Mouse (Mus musculus): Measurements from ENCODE around the gene Ikzf3. TPM values are rescaled to one million over a fixed set of nuclear protein-coding genes. Genes with fewer than 3 reads are reported as not detected.

Gene Ikzf3
- total and polyA plus RNA-seq, 2 experiments from 2014 or later: 0.20 TPM; not detected in 1

DNA sequence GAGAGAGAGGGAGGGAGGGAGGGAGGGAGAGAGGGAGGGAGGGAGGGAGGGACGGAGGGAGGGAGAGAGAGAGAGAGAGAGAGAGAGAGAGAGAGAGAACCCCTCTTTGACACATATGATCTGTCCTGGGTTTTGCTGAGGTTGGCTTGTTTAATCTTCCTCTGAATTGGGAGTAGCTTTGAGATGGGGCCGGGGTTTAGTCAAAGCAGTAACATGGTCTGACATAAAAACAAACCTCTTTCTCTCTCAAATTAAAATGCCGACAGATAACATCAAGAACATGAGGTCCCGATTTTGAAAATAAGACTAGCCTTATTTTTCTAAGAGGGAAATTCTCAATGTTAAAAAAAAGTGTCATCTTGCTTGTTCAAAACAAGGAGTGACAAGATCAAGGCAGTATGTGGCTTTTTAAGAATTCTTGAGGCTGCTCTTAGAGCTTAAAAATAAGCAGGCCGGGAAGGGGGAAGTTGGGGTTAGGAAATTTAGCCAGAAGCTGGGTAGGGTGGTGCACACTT lies 58.2 kb downstream of the Ikzf3 start:
- TF ChIP-seq CTCF (IDR thresholded peaks at IDR 0.05; ENCODE audit: low read depth): no peak
- no peak overlapping the region for H3K4me3 ChIP-seq (ENCODE audit: low read length)
- DNase-seq (ENCODE audit: low spot score): no peak
- H3K9me3 ChIP-seq (ENCODE audit: low read length): no peaks in the 10 kb centered on the region
- no peak overlapping the region for H3K9ac ChIP-seq (replicated peaks; ENCODE audit: low read length)
- H3K27ac ChIP-seq: no peak overlapping the region
- no peaks in the 10 kb centered on the region for H3K36me3 ChIP-seq (ENCODE audit: insufficient read depth, low read length)
- ATAC-seq: no peak
- WGBS: 78% methylated on average over 5 of the region's 5 CpGs
- no peak overlapping the region for H3K4me2 ChIP-seq (ENCODE audit: low read depth, low read length)
- H3K4me1 ChIP-seq (ENCODE audit: insufficient read depth, low read length): no peaks in the 10 kb centered on the region
- H3K27me3 ChIP-seq (ENCODE audit: insufficient read depth, low read length): no peaks in the 10 kb centered on the region

DNA sequence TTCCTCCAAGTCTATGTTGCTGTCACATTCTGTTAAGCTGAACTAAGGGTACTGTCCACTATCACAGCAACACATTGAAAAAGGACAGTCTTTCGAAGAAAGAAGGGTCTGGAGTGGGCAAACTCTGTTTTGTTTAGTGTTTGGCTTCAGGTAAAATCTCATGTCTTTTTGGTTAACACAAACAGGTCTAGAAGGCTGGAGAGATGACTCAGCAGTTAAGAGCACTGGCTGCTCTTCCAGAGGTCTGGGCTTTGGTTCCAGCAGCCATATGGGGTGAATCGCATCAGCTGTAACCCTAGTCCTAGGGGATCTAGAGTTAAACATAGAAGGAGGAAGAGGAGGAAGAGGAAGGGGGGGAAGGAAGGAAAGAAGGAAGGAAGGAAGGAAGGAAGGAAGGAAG lies 60.1 kb downstream of the Ikzf3 start:
- DNase-seq (ENCODE audit: low spot score): no peak
- TF ChIP-seq CTCF (IDR thresholded peaks at IDR 0.05; ENCODE audit: low read depth): no peak
- H3K4me1 ChIP-seq (ENCODE audit: insufficient read depth, low read length): no peaks in the 10 kb centered on the region
- no peak overlapping the region for H3K4me2 ChIP-seq (ENCODE audit: low read depth, low read length)
- H3K36me3 ChIP-seq (ENCODE audit: insufficient read depth, low read length): no peaks in the 10 kb centered on the region
- no peak overlapping the region for H3K27ac ChIP-seq
- ATAC-seq: no peak
- no peak overlapping the region for H3K9ac ChIP-seq (replicated peaks; ENCODE audit: low read length)
- H3K27me3 ChIP-seq (ENCODE audit: insufficient read depth, low read length): no peaks in the 10 kb centered on the region
- no peak overlapping the region for H3K4me3 ChIP-seq (ENCODE audit: low read length)
- WGBS: 78% methylated on average over 2 of the region's 2 CpGs
- no peaks in the 10 kb centered on the region for H3K9me3 ChIP-seq (ENCODE audit: low read length)

DNA sequence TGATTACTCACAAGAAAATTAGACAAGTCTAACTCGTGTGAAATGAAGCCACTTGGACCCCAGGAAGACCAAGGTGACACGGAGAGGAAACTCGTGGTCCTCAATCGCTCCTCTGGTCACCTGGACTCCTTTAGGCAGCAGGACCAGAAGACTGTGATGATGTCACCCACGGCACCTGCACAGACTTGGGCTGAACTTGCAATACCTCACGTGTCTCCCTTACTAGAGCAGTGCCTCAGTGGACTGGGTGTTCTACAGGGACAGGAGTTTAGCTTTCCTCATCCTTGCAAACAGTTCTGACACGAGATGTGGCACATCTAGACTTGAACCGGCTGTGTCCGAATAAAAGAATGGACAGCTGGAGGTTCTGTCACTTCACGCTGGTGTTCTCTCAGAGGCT lies 63.8 kb downstream of the Ikzf3 start:
- 80% methylated on average over 10 of the region's 10 CpGs for WGBS
- Histone ChIP-seq H3K4me2 (ENCODE audit: low read depth, low read length) (no peak overlapping the region), H3K36me3 (ENCODE audit: insufficient read depth, low read length) (no peaks in the 10 kb centered on the region), H3K27me3 (ENCODE audit: insufficient read depth, low read length) (no peaks in the 10 kb centered on the region), H3K9ac (replicated peaks; ENCODE audit: low read length) (no peak overlapping the region), H3K4me3 (ENCODE audit: low read length) (no peak overlapping the region), H3K27ac (no peak overlapping the region), H3K4me1 (ENCODE audit: insufficient read depth, low read length) (no peaks in the 10 kb centered on the region), H3K9me3 (ENCODE audit: low read length) (no peaks in the 10 kb centered on the region)
- DNase-seq (ENCODE audit: low spot score): no peak
- ATAC-seq: no peak
- no peak for TF ChIP-seq CTCF (IDR thresholded peaks at IDR 0.05; ENCODE audit: low read depth)

DNA sequence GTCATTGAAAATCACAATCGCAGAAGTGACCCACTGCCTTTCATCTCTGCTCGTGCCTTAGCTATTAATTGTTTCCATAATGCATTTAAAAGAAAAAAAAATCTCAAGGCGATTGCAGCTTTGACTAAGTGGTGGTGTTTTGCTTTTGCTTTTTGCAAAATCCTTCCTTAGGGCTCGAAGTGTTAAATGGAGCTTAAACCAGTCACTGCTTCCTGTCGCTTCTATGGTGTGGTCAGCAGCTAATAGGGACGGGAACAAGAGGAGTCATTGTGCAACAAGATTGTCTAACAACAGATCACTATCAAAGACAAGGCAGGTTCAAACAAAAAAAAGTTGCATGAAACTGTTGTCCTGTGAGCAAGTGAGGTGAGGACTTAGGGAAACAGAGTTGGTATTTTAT lies 64.6 kb downstream of the Ikzf3 start:
- ATAC-seq (no peak), DNase-seq (ENCODE audit: low spot score) (no peak)
- Histone ChIP-seq H3K4me1 (ENCODE audit: insufficient read depth, low read length) (no peaks in the 10 kb centered on the region), H3K9me3 (ENCODE audit: low read length) (no peaks in the 10 kb centered on the region), H3K27ac (no peak overlapping the region), H3K4me3 (ENCODE audit: low read length) (no peak overlapping the region), H3K4me2 (ENCODE audit: low read depth, low read length) (no peak overlapping the region), H3K36me3 (ENCODE audit: insufficient read depth, low read length) (no peaks in the 10 kb centered on the region), H3K27me3 (ENCODE audit: insufficient read depth, low read length) (no peaks in the 10 kb centered on the region), H3K9ac (replicated peaks; ENCODE audit: low read length) (no peak overlapping the region)
- TF ChIP-seq CTCF (IDR thresholded peaks at IDR 0.05; ENCODE audit: low read depth): no peak
- 73% methylated on average over 6 of the region's 6 CpGs for WGBS

DNA sequence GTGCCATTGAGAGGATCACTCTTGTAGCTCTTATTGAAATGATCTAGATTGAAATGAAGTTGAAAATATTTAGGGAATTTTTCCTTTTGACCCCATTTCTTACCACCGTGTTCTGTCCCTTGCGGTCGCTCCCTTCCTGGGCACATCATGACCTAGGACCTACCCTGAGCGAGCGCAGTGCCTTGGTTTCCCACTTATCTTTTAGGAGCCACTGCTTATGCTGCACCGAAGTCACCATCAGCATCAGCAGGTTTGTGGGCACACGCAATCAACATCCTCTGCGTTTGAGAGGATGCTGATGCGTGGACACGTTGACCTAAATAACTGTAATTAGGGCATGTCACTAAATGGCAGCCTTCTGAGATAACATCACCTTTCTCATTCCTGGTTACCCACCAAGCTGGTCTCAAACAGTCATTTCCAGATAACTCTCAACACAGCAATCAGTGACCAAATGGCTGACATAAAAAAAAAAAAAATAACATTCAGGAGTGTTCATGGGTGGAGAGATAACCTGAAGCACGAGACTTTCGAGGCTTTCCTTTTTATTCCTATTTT lies 65.8 kb downstream of the Ikzf3 start:
- H3K27me3 ChIP-seq (ENCODE audit: insufficient read depth, low read length): no peaks in the 10 kb centered on the region
- no peak overlapping the region for H3K9ac ChIP-seq (replicated peaks; ENCODE audit: low read length)
- H3K4me1 ChIP-seq (ENCODE audit: insufficient read depth, low read length): no peaks in the 10 kb centered on the region
- H3K4me3 ChIP-seq (ENCODE audit: low read length): no peak overlapping the region
- 89% methylated on average over 12 of the region's 12 CpGs for WGBS
- no peak overlapping the region for H3K4me2 ChIP-seq (ENCODE audit: low read depth, low read length)
- TF ChIP-seq CTCF (IDR thresholded peaks at IDR 0.05; ENCODE audit: low read depth): no peak
- H3K36me3 ChIP-seq (ENCODE audit: insufficient read depth, low read length): no peaks in the 10 kb centered on the region
- H3K27ac ChIP-seq: no peak overlapping the region
- DNase-seq (ENCODE audit: low spot score): no peak
- ATAC-seq: no peak
- no peaks in the 10 kb centered on the region for H3K9me3 ChIP-seq (ENCODE audit: low read length)

DNA sequence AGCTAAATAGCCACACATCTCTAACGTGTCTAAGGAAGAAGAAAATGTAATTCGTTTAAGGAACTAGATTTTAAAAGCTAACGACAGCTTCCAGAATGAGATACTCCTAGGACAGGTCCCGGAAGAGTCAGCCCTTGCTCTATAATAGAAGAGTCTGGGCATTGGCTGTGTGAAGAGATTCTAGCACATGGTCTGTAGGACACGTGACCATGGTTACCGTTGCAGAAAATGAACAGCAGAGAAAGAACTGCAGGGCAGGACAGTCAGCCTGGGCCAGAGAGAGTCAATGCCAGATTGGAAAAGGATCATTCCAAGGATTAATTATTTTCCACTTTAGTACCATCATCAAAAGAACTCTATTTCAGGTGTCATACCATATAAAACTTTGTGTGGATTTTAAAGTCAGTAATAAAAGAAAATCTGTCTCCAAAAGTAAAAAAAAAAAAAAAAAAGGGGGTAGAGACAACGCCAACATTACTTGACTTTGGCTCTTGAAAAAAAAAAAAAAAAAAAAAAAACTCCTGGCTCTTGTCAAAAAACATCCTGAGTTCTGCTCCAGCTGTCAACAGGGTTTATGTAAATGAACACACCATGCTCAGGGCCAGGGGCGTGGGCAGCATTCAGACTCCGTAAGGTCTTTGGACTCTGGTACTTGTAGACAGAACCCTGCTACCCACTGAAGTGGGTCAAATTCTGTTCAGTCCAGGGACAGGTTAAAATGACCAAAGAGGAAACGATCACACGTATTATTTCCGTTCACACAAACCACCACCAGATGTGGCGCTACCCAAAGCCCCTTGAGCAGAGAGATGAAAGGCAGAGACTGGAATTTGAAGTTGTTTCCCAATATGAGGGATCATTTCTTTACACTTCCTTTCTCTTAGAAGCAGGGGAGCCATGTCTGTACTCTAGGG lies 66.5 kb downstream of the Ikzf3 start:
- no peak overlapping the region for H3K27ac ChIP-seq

More for the DNA sequence above, 66.5 kb downstream of the Ikzf3 start:
- no peak overlapping the region for H3K4me2 ChIP-seq (ENCODE audit: low read depth, low read length)
- H3K36me3 ChIP-seq (ENCODE audit: insufficient read depth, low read length): no peaks in the 10 kb centered on the region
- no peaks in the 10 kb centered on the region for H3K27me3 ChIP-seq (ENCODE audit: insufficient read depth, low read length)
- H3K9me3 ChIP-seq (ENCODE audit: low read length): no peaks in the 10 kb centered on the region
- H3K4me1 ChIP-seq (ENCODE audit: insufficient read depth, low read length): no peaks in the 10 kb centered on the region
- H3K9ac ChIP-seq (replicated peaks; ENCODE audit: low read length): no peak overlapping the region
- no peak overlapping the region for H3K4me3 ChIP-seq (ENCODE audit: low read length)
- TF ChIP-seq CTCF (IDR thresholded peaks at IDR 0.05; ENCODE audit: low read depth): no peak
- WGBS: 73% methylated on average over 13 of the region's 13 CpGs
- DNase-seq (ENCODE audit: low spot score) (no peak), ATAC-seq (no peak)
